Mouse (Mus musculus): ENCODE measurements around the gene Ror1.

GRCm38 (mm10) chr4:100056046-100056445 lies 39.5 kb upstream of the Ror1 start:
- no peak for TF ChIP-seq CTCF (IDR thresholded peaks at IDR 0.05; ENCODE audit: borderline replicate concordance, insufficient read depth, low read length)
- no peak for TF ChIP-seq POLR2A (IDR thresholded peaks at IDR 0.05; ENCODE audit: low read depth, low read length)

Data from embryonic fibroblast, embryonic 13.5 days (primary cell).